Mouse (Mus musculus) embryo, embryonic 11 days (tissue): Measurements from ENCODE around the gene Cfap43.

Experiments used
- DNase-seq: peaks from one replicate; pipeline ENCODE4 v3.0.0-alpha.2; 2015

Gene Cfap43

DNA sequence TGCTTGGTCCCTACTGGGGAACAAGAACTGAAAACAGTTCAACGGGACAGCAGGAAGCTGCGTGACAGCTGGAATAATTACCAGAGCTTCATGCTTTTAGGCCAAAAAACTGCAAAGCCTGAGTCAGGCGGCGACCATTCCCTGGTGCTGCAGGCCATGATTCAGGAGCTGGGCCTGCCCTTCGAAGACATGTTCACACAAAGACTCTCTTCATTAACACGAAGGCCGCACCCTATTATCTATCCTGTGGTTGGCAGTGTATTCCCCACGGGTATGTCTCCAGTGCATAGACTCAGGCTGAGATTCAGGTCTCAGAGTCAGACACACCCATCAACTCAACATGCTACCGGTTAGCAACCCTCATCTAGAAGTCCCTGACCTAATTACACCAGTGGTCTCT is 220.8 kb downstream of the Cfap43 start:
- DNase-seq = no peak

DNA sequence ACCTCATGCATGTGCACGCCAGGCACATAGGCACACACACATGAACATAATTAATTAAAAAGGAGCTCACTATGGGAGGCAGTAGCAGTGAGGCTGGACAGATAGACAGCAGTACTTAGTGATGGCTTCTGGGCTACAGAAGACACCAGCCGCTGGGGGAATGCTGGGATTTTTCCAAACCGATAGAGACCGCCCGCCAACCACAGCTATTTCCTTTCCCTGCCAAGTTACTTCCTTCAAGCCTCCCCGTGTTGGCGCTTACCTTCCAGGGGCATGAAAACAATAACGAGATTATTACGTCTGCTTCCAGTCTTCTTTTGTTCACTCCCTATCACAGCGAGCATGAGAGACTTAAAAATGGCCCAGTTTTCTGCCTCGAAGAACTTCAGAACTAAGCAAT is 222.0 kb downstream of the Cfap43 start:
- no peak for DNase-seq

DNA sequence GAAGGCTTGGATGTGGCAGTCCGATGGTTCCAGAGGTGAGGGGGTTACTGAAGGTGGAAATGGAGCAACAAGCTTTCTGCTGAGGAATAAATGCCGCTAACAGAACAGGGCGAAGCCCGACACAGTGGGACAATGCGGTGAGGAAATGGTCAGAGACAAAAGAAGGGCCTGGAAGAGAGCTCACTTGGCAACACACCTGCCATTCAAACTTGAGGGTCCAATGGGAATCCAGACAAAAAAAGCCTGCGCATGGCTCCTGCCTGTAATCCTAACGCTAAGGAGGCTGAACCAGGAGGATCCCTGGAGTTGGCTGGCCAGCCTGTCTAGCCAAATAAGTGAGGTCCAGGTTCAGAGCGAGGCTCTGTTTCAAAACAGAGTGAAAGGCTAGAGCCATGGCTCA is 222.7 kb downstream of the Cfap43 start:
- no peak for DNase-seq

DNA sequence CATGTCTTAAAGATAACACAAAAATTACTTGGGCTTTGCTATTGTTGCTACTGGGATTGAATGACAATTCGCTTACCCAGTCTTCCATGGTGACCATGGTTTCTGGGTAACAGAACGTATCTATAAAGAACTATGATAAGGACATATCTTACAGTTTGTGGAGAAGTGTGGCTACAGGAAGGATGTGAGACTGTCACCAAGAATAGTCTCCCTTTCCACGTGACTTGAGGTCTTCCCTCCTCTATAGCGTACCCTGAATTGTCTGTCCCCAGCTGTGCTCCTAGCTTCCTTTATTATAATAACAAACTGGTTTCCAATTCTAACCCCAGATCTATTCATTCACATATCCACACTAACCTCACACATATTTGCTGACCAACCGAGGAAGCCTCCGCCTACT is 223.4 kb downstream of the Cfap43 start:
- DNase-seq = no peak

DNA sequence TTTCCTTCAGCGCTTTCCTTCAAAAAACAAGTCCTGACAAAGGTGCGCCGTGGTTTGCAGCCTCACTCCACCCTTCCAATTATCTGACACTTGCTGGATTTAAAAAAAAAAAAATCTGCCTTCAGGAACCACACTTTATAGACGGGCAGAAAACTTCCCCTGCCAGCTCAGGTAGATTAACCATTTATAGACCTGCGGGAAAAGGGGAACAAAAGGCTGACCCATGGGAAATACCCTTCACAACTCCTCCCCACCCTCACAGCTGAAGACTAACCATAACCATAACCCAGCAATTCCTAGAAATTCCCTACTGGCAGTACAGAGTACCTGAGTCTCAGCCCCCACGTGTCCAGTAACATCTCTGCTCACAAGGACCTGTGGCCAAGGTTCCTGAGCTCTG is 227.1 kb downstream of the Cfap43 start, which contains the start of gene Col17a1:
TSS of gene Col17a1 (minus strand) at position 101 of the 400 bp plus-strand sequence.
- DNase-seq = no peak

DNA sequence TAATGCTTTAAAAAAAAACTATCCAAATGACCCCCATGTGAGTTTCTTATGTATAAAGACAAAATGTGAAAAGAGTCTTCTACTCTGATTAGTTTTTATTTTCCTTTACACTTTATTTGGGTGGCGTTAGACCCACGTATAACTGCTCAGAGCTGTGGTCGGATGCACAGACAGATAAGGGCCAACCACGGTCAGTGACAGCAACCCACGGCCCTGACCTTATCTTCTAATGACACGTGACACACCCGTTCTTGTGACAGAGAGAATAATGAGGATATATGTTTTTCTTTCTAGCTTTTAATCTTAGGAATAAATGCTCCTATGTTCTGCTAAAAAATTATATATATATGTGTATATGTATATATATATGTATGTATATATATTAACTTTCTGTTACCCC is 229.5 kb downstream of the Cfap43 start:
- DNase-seq = no peak
